Mouse (Mus musculus): ENCODE measurements around the gene Oog3. TPM values are rescaled to one million over a fixed set of nuclear protein-coding genes. Genes with fewer than 3 reads are reported as not detected.

Oog3 gene
- total RNA-seq (2014; rRNA removed) (not detected in 2 replicates), polyA plus RNA-seq (2015; fragmentation: Nextera tagmentation; extraction: Ambion mirVana) (not detected in 2 replicates)

DNA sequence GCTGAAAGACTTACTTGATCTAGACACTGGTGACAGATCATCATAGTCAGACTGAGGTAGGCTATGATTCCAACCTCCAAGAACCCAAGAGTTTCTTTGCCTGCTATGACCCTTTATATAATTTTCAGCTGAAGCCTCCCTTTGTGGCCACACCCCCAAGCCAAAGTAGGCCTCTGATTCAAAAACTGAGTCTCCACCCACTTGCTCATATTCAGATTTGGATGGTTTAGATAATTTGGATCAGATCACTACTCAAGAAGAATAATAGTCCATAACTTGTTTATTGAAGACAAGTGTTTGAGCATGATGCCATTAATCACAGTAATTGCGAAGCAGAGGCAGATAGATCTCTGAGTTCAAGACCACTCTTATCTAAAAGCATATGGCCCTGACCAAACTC lies at the start of gene Oog3:
Gene Oog3, minus strand, starts transcription at position 101 of the 400 bp plus-strand sequence.
- H3K9me3 ChIP-seq (ENCODE audit: low read length), result peaks cover 37% of the 10 kb centered on the region; the same call in 1 of the 2 replicates

GRCm38 (mm10) chr4:144190419-144190818 lies 28.0 kb upstream of the Oog3 start, which contains the start of gene Oog2:
Gene Oog2 (plus strand): TSS chr4:144190719.
- Histone ChIP-seq H3K9ac (replicated peaks; ENCODE audit: low read length, poor library complexity, severe bottlenecking) (no peak within 1 kb of the TSS), H3K36me3 (ENCODE audit: insufficient read depth, low read length) (no peaks in the 10 kb centered on the region), H3K4me1 (ENCODE audit: insufficient read depth, low read length) (no peaks in the 10 kb centered on the region), H3K4me3 (ENCODE audit: low read depth, low read length) (no peak within 1 kb of the TSS), H3K4me2 (ENCODE audit: low read depth, low read length, poor library complexity, severe bottlenecking) (no peak within 1 kb of the TSS), H3K9me3 (ENCODE audit: low read length) (peaks cover 15% of the 10 kb centered on the region; the same call in 1 of the 2 replicates), H3K27me3 (ENCODE audit: insufficient read depth, low read length) (no peaks in the 10 kb centered on the region), H3K27ac (ENCODE audit: low read depth, low read length) (no peak within 1 kb of the TSS)
- TF ChIP-seq CTCF (IDR thresholded peaks at IDR 0.05), result no peak
- DNase-seq (ENCODE audit: low spot score) (no peak), ATAC-seq (ENCODE audit: low FRiP score) (no peak)
- 41% methylated on average over 1 of the region's 1 CpGs for WGBS

More for the DNA sequence above, at the start of gene Oog3:
- Histone ChIP-seq H3K27ac (ENCODE audit: low read depth, low read length) (no peak within 1 kb of the TSS), H3K27me3 (ENCODE audit: insufficient read depth, low read length) (no peaks in the 10 kb centered on the region), H3K36me3 (ENCODE audit: insufficient read depth, low read length) (no peaks in the 10 kb centered on the region), H3K9ac (replicated peaks; ENCODE audit: low read length, poor library complexity, severe bottlenecking) (no peak within 1 kb of the TSS), H3K4me3 (ENCODE audit: low read depth, low read length) (no peak within 1 kb of the TSS), H3K4me2 (ENCODE audit: low read depth, low read length, poor library complexity, severe bottlenecking) (no peak within 1 kb of the TSS), H3K4me1 (ENCODE audit: insufficient read depth, low read length) (no peaks in the 10 kb centered on the region)
- no peak for DNase-seq (ENCODE audit: low spot score)
- 73% methylated on average over 1 of the region's 1 CpGs for WGBS
- no peak for ATAC-seq (ENCODE audit: low FRiP score)
- TF ChIP-seq CTCF (IDR thresholded peaks at IDR 0.05), result no peak

Other genes starting within 250 kb of the Oog3 start
- gene Pramef25, start 211.6 kb downstream of the Oog3 start, total RNA-seq (2014; rRNA removed), result not detected in 2 replicates
- not detected in 2 replicates for gene Pramef25, start 211.6 kb downstream of the Oog3 start, polyA plus RNA-seq (2015; fragmentation: Nextera tagmentation; extraction: Ambion mirVana)
- not detected in 2 replicates for gene Gm13101, start 195.7 kb downstream of the Oog3 start, total RNA-seq (2014; rRNA removed)
- gene Gm13101, start 195.7 kb downstream of the Oog3 start, polyA plus RNA-seq (2015; fragmentation: Nextera tagmentation; extraction: Ambion mirVana), result not detected in 2 replicates
- gene Pramef17, start 168.3 kb downstream of the Oog3 start, total RNA-seq (2014; rRNA removed), result not detected in 2 replicates
- gene Pramef17, start 168.3 kb downstream of the Oog3 start, polyA plus RNA-seq (2015; fragmentation: Nextera tagmentation; extraction: Ambion mirVana), result not detected in 2 replicates
- gene Pramel4, start 103.5 kb downstream of the Oog3 start, total RNA-seq (2014; rRNA removed), result not detected in 2 replicates
- gene Pramel4, start 103.5 kb downstream of the Oog3 start, polyA plus RNA-seq (2015; fragmentation: Nextera tagmentation; extraction: Ambion mirVana), result not detected in 2 replicates
- not detected in 2 replicates for gene Gm13102, start 56.2 kb downstream of the Oog3 start, total RNA-seq (2014; rRNA removed)
- not detected in 2 replicates for gene Gm13102, start 56.2 kb downstream of the Oog3 start, polyA plus RNA-seq (2015; fragmentation: Nextera tagmentation; extraction: Ambion mirVana)
- gene Oog2, start 28.1 kb upstream of the Oog3 start, total RNA-seq (2014; rRNA removed), result not detected in 2 replicates
- not detected in 2 replicates for gene Oog2, start 28.1 kb upstream of the Oog3 start, polyA plus RNA-seq (2015; fragmentation: Nextera tagmentation; extraction: Ambion mirVana)
- not detected in 2 replicates for gene C87977, start 50.7 kb upstream of the Oog3 start, total RNA-seq (2014; rRNA removed)
- not detected in 2 replicates for gene C87977, start 50.7 kb upstream of the Oog3 start, polyA plus RNA-seq (2015; fragmentation: Nextera tagmentation; extraction: Ambion mirVana)
- gene Pramel5, start 117.8 kb upstream of the Oog3 start, total RNA-seq (2014; rRNA removed), result not detected in 2 replicates
- not detected in 2 replicates for gene Pramel5, start 117.8 kb upstream of the Oog3 start, polyA plus RNA-seq (2015; fragmentation: Nextera tagmentation; extraction: Ambion mirVana)
- not detected in 2 replicates for gene Gm13128, start 167.6 kb upstream of the Oog3 start, total RNA-seq (2014; rRNA removed)
- not detected in 2 replicates for gene Gm13128, start 167.6 kb upstream of the Oog3 start, polyA plus RNA-seq (2015; fragmentation: Nextera tagmentation; extraction: Ambion mirVana)
- not detected in 2 replicates for gene Gm13119, start 195.3 kb upstream of the Oog3 start, total RNA-seq (2014; rRNA removed)
- not detected in 2 replicates for gene Gm13119, start 195.3 kb upstream of the Oog3 start, polyA plus RNA-seq (2015; fragmentation: Nextera tagmentation; extraction: Ambion mirVana)
- gene Pramef20, start 215.3 kb upstream of the Oog3 start, total RNA-seq (2014; rRNA removed), result not detected in 2 replicates
- not detected in 2 replicates for gene Pramef20, start 215.3 kb upstream of the Oog3 start, polyA plus RNA-seq (2015; fragmentation: Nextera tagmentation; extraction: Ambion mirVana)
- gene Pramef12, start 245.8 kb upstream of the Oog3 start, total RNA-seq (2014; rRNA removed), result 0.22 TPM in 1 of 2 replicates, not detected in the other
- gene Pramef12, start 245.8 kb upstream of the Oog3 start, polyA plus RNA-seq (2015; fragmentation: Nextera tagmentation; extraction: Ambion mirVana), result not detected in 2 replicates

All from midbrain, postnatal 0 days (tissue).